Mouse (Mus musculus) kidney, embryonic 15.5 days (tissue): ENCODE measurements around the gene Ikzf4. TPM values are rescaled to one million over a fixed set of nuclear protein-coding genes. Genes with fewer than 3 reads are reported as not detected.
"Not testable (repeated sequence)": the region's sequence is repeated elsewhere in the genome, so short reads cannot be mapped to it uniquely, and the experiment has no call there.

Experiments
- ATAC-seq: fragments of 200-750 bp; cut with Nextera tagmentation; replicated peaks from 2 replicates; pipeline ENCODE4 v1.8.0; 2017; ENCODE audit warnings: moderate TSS enrichment; ENCODE audit not compliant: low FRiP score
- H3K27ac ChIP-seq: fragments of 300-500 bp; sonication (generic); 2 replicates; pipeline ENCODE4 v1.5.1; 2015; ENCODE audit warnings: mild to moderate bottlenecking, inconsistent platforms
- H3K27me3 ChIP-seq: fragments of 300-500 bp; sonication (generic); 2 replicates; pipeline ENCODE4 v1.6.1; 2015; ENCODE audit warnings: inconsistent platforms
- H3K36me3 ChIP-seq: fragments of 300-500 bp; sonication (generic); 2 replicates; pipeline ENCODE4 v1.6.1; 2015; ENCODE audit warnings: inconsistent platforms
- H3K4me1 ChIP-seq: fragments of 300-500 bp; sonication (generic); 2 replicates; pipeline ENCODE4 v1.6.1; 2015; ENCODE audit warnings: inconsistent platforms
- H3K4me2 ChIP-seq: fragments of 300-500 bp; sonication (generic); 2 replicates; pipeline ENCODE4 v1.6.1; 2015; ENCODE audit warnings: moderate library complexity, mild to moderate bottlenecking, inconsistent platforms
- H3K4me3 ChIP-seq: fragments of 300-500 bp; sonication (generic); replicated peaks from 2 replicates; pipeline ENCODE4 v1.5.1; 2015; ENCODE audit warnings: mild to moderate bottlenecking, inconsistent platforms
- H3K9ac ChIP-seq: fragments of 300-500 bp; sonication (generic); 2 replicates; pipeline ENCODE4 v1.6.1; 2015; ENCODE audit warnings: mild to moderate bottlenecking, inconsistent platforms
- H3K9me3 ChIP-seq: fragments of 300-500 bp; sonication (generic); replicated peaks from 2 replicates; pipeline ENCODE4 v1.6.1; 2016; ENCODE audit warnings: inconsistent platforms
- WGBS: fragments of 180-500 bp; shearing (Covaris S2); methylation state at CpG from one replicate; pipeline ENCODE4 v1.1.7; 2015; ENCODE audit warnings: mixed read lengths; 5-methylcytosine and 5-hydroxymethylcytosine counted together
- polyA plus RNA-seq: library from polyadenylated mRNA; unstranded; fragments of >200 nt; fragmentation: Nextera tagmentation; extraction: Ambion mirVana; gene quantifications from 2 replicates; pipeline ENCODE4 v1.2.1, GENCODE M21; 2015

The Ikzf4 gene
- polyA plus RNA-seq, 1 experiment from 2014 or later, result 2.2 TPM

GRCm38 (mm10) chr10:128620241-128620640 lies 25.6 kb downstream of the Ikzf4 start:
- H3K36me3 ChIP-seq, result peaks cover 30% of the 10 kb centered on the region
- no peaks in the 10 kb centered on the region for H3K27me3 ChIP-seq
- H3K9me3 ChIP-seq, result no peaks in the 10 kb centered on the region
- H3K9ac ChIP-seq, result no peak overlapping the region
- ATAC-seq, result no peak
- H3K4me2 ChIP-seq, result no peak overlapping the region
- H3K4me1 ChIP-seq, result peaks cover 6% of the 10 kb centered on the region
- no peak overlapping the region for H3K27ac ChIP-seq
- H3K4me3 ChIP-seq, result no peak overlapping the region

DNA sequence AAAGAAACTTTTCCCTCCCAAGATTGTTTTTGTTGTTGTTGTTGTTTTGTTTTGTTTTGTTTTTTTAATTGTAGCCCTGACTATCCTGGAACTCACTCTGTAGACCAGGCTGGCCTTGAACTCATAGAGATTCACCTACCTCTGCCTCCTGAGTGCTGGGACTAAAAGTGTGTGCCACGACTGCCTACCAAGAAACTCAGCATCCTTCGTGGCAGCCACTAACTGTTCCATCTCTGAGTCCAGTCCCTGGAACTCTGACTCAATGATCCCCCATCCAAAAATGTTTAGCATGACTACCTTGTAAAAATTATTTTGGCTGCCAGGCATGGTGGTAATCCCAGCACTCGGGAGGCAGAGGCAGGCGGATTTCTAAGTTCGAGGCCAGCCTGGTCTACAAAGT lies 26.6 kb downstream of the Ikzf4 start:
- not testable (repeated sequence) for H3K27ac ChIP-seq, ATAC-seq, H3K4me2 ChIP-seq, H3K4me1 ChIP-seq, H3K27me3 ChIP-seq, H3K9me3 ChIP-seq, H3K9ac ChIP-seq, H3K4me3 ChIP-seq
- 88% methylated on average over 5 of the region's 5 CpGs for WGBS
- H3K36me3 ChIP-seq, result peaks cover 19% of the 10 kb centered on the region

- Histone ChIP-seq H3K27me3 (no peaks in the 10 kb centered on the region), H3K27ac (no peak overlapping the region), H3K4me2 (no peak overlapping the region), H3K9ac (no peak overlapping the region), H3K4me1 (no peaks in the 10 kb centered on the region), H3K4me3 (no peak overlapping the region), H3K36me3 (peaks cover 13% of the 10 kb centered on the region), H3K9me3 (no peaks in the 10 kb centered on the region)
- no peak for ATAC-seq
- 100% methylated on average over 1 of the region's 1 CpGs for WGBS
Measured at GRCm38 (mm10) chr10:128618570-128618969, 27.2 kb downstream of the Ikzf4 start.

GRCm38 (mm10) chr10:128615798-128616448 lies 29.9 kb downstream of the Ikzf4 start:
- not testable (repeated sequence) for H3K27me3 ChIP-seq, H3K9me3 ChIP-seq, H3K36me3 ChIP-seq, ATAC-seq, H3K4me3 ChIP-seq, H3K4me1 ChIP-seq, H3K9ac ChIP-seq, H3K4me2 ChIP-seq, H3K27ac ChIP-seq
- 86% methylated on average over 6 of the region's 7 CpGs for WGBS

DNA sequence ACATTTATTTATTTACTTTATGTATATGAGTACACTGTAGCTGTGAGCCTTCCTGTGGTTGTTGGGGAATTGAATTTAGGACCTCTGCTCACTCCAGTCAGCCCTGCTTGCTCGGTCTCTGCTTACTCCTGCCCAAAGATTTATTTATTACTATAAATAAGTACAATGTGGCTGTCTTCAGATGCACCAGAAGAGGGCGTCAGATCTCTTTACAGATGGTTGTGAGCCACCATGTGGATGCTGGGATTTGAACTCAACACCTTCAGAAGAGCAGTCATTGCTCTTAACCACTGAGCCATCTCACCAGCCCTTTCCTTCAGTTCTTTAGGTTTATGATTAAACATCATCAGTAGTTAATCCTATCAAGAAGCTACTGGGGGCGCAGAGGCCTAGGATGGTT lies 30.9 kb downstream of the Ikzf4 start:
- H3K9ac ChIP-seq, result no peak overlapping the region
- H3K9me3 ChIP-seq, result no peaks in the 10 kb centered on the region
- no peaks in the 10 kb centered on the region for H3K36me3 ChIP-seq
- WGBS, result 46% methylated on average over 3 of the region's 3 CpGs
- no peak overlapping the region for H3K27ac ChIP-seq
- H3K4me2 ChIP-seq, result no peak overlapping the region
- no peak overlapping the region for H3K4me3 ChIP-seq
- no peaks in the 10 kb centered on the region for H3K27me3 ChIP-seq
- no peak for ATAC-seq
- H3K4me1 ChIP-seq, result 0 out of 2 replicates have a peak, but pooled peaks cover 3% of the 10 kb centered on the region

GRCm38 (mm10) chr10:128613820-128614219 lies 32.0 kb downstream of the Ikzf4 start:
- H3K4me2 ChIP-seq, H3K36me3 ChIP-seq, H3K27ac ChIP-seq, H3K27me3 ChIP-seq, H3K9me3 ChIP-seq, H3K4me3 ChIP-seq, H3K4me1 ChIP-seq, ATAC-seq, H3K9ac ChIP-seq: not testable (repeated sequence)
- WGBS, result 80% methylated on average over 4 of the region's 4 CpGs

DNA sequence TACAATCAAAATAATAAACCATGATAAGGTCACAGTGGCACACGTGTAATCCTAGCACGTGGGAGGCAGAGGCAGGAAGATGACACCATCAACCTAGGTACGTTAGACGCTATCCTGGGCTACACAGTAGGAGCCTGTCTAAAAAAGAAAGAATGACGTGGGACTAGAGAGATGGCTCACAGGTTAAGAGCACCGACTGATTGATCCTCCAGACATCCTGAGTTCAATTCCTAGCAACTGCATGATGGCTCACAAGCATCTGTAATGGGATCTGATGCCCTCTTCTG lies 32.7 kb downstream of the Ikzf4 start:
- 0 out of 2 replicates have a peak, but pooled peaks have one; percentile 15 for ATAC-seq
- WGBS, result 26% methylated on average over 6 of the region's 6 CpGs
- Histone ChIP-seq H3K4me1 (0 out of 2 replicates have a peak, but pooled peaks cover 3% of the 10 kb centered on the region), H3K9me3 (no peaks in the 10 kb centered on the region), H3K27ac (no peak overlapping the region), H3K36me3 (no peaks in the 10 kb centered on the region), H3K4me2 (peak overlapping the region; percentile 46), H3K4me3 (no peak overlapping the region), H3K27me3 (no peaks in the 10 kb centered on the region), H3K9ac (no peak overlapping the region)

DNA sequence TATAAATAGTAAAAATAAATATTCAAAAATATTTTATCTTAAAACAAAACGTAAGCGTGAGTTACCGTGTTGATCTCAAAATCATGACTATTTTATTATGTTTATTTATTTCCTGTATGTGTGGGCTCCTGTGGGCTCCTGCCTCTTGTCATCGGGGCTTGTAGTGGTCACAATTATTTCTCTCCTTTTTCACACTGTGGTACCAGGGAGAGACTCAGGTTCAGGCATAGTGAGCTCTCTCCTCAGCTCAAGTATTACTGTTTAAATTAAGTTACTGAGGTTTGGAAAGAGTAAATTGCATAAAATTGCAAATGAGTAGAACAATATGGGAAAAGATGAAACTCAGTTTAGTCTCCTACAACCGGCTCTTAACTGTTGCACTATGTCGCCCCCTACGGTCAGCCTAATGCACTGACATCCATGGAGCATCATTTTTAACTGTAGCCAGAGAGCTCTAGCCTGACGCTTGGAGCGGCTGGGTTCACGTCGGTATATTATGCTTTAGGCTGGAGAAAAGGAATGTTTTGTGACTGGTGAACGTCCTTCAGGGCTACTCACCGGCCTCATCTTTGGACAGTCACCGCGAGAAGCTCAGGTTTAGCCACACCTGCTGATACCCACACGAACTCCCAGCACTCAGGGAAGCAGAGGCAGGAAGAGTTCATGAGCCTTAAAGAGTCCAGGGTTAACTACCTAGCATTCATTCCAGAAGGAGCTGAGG lies 33.2 kb downstream of the Ikzf4 start:
- Histone ChIP-seq H3K27me3 (no peaks in the 10 kb centered on the region), H3K4me2 (peak overlapping the region; percentile 46), H3K4me1 (0 out of 2 replicates have a peak, but pooled peaks cover 3% of the 10 kb centered on the region), H3K9ac (no peak overlapping the region), H3K27ac (no peak overlapping the region), H3K9me3 (no peaks in the 10 kb centered on the region), H3K4me3 (peak overlapping the region; percentile 20), H3K36me3 (no peaks in the 10 kb centered on the region)
- peak; percentile 56; the same call in 1 of the 2 replicates for ATAC-seq
- 12% methylated on average over 16 of the region's 16 CpGs for WGBS

DNA sequence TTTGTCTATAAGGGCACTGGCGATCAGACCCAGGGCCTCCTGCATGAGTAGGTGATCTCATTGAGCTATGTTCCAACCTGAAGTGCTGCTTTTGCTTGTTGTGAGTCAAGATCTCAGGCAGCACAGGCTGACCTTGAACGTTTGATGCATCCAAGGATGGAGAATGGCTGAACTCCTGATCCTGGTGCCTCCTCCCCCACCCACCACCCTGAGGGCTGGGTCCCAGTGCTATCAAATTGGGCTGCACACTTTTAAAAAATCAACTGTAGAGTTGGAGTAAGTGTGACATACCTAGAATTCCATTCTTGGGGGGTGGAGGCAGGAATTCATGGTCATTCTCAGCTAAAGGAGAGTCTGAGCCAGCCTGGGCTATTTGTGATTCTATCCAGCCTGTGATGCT lies 39.3 kb downstream of the Ikzf4 start:
- no peaks in the 10 kb centered on the region for H3K4me1 ChIP-seq
- no peaks in the 10 kb centered on the region for H3K9me3 ChIP-seq
- no peak overlapping the region for H3K27ac ChIP-seq
- no peaks in the 10 kb centered on the region for H3K27me3 ChIP-seq
- no peak overlapping the region for H3K4me2 ChIP-seq
- no peaks in the 10 kb centered on the region for H3K36me3 ChIP-seq
- ATAC-seq, result no peak
- no peak overlapping the region for H3K4me3 ChIP-seq
- no peak overlapping the region for H3K9ac ChIP-seq
- WGBS, result 34% methylated on average over 2 of the region's 2 CpGs

- 79% methylated on average over 4 of the region's 4 CpGs for WGBS
- ATAC-seq, result no peak
- H3K9ac ChIP-seq, result no peak overlapping the region
Measured at GRCm38 (mm10) chr10:128602470-128603128, 43.2 kb downstream of the Ikzf4 start.

DNA sequence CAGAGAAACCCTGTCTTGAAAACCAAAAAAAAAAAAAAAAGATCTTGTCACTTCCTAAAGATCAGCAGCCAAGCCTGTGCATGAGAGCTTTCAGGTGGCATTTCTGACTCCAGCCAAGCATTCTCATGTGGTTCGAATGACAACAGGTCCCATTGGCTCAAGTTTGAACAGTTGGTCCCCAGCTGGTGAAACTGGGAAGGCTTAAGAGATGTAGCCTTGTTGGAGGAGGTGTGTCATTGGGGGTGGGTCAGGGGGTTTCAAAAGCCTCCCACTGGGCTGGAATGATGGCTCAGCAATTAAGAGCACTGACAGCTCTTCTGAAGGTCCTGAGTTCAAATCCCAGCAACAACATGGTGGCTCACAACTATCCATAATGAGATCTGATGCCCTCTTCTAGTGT lies 44.3 kb downstream of the Ikzf4 start:
- no peaks in the 10 kb centered on the region for H3K9me3 ChIP-seq
- no peaks in the 10 kb centered on the region for H3K36me3 ChIP-seq
- ATAC-seq, result no peak
- no peaks in the 10 kb centered on the region for H3K4me1 ChIP-seq
- H3K27me3 ChIP-seq, result no peaks in the 10 kb centered on the region
- no peak overlapping the region for H3K27ac ChIP-seq
- WGBS, result 72% methylated on average over 1 of the region's 1 CpGs
- H3K9ac ChIP-seq, result no peak overlapping the region
- H3K4me3 ChIP-seq, result no peak overlapping the region
- H3K4me2 ChIP-seq, result no peak overlapping the region

More at GRCm38 (mm10) chr10:128602470-128603128, 43.2 kb downstream of the Ikzf4 start:
- H3K27ac ChIP-seq, result no peak overlapping the region
- H3K27me3 ChIP-seq, result no peaks in the 10 kb centered on the region
- H3K4me3 ChIP-seq, result no peak overlapping the region
- H3K4me2 ChIP-seq, result no peak overlapping the region
- no peaks in the 10 kb centered on the region for H3K4me1 ChIP-seq
- no peaks in the 10 kb centered on the region for H3K36me3 ChIP-seq
- H3K9me3 ChIP-seq, result no peaks in the 10 kb centered on the region

- Histone ChIP-seq H3K4me1 (no peaks in the 10 kb centered on the region), H3K9ac (no peak overlapping the region), H3K27me3 (peaks cover 3% of the 10 kb centered on the region; the same call in 1 of the 2 replicates), H3K36me3 (no peaks in the 10 kb centered on the region), H3K4me2 (no peak overlapping the region), H3K4me3 (no peak overlapping the region), H3K27ac (no peak overlapping the region), H3K9me3 (no peaks in the 10 kb centered on the region)
- 20% methylated on average over 2 of the region's 2 CpGs for WGBS
- ATAC-seq, result no peak
Measured at GRCm38 (mm10) chr10:128598476-128598875, 47.3 kb downstream of the Ikzf4 start.
